Mouse (Mus musculus) splenic B cell, adult 2 months (primary cell): Measurements from ENCODE around the gene Ermard.
"Not testable (repeated sequence)": the region's sequence is repeated elsewhere in the genome, so short reads cannot be mapped to it uniquely, and the experiment has no call there.

Source experiments
- DNase-seq: peaks from one replicate; pipeline ENCODE4 v3.0.0-alpha.2; 2011; ENCODE audit warnings: low read depth, low spot score
- H3K27me3 ChIP-seq: 2 replicates; pipeline ENCODE4 v1.6.1; 2012; ENCODE audit warnings: mild to moderate bottlenecking, low read length, moderate library complexity, mixed read lengths; ENCODE audit not compliant: control insufficient read depth, poor library complexity, insufficient read depth, severe bottlenecking
- H3K36me3 ChIP-seq: 2 replicates; pipeline ENCODE4 v1.6.1; 2012; ENCODE audit warnings: mild to moderate bottlenecking, low read length, moderate library complexity, mixed read lengths; ENCODE audit not compliant: control insufficient read depth, poor library complexity, insufficient read depth, severe bottlenecking

Ermard gene

GRCm38 (mm10) chr17:15041175-15041729, at the start of gene Ermard, which contains the start of the genes Tcte3 and Gm3448:
Gene Ermard, plus strand, starts transcription at chr17:15041208.
Gene Tcte3, minus strand, starts transcription at chr17:15041488.
Gene Gm3448, minus strand, starts transcription at chr17:15041537.
- not testable (repeated sequence) for H3K36me3 ChIP-seq, H3K27me3 ChIP-seq, DNase-seq

- not testable (repeated sequence) for DNase-seq, H3K27me3 ChIP-seq
These were observed 48.4 kb upstream of the Ermard start for GRCm38 (mm10) chr17:14992522-14993138.

DNA sequence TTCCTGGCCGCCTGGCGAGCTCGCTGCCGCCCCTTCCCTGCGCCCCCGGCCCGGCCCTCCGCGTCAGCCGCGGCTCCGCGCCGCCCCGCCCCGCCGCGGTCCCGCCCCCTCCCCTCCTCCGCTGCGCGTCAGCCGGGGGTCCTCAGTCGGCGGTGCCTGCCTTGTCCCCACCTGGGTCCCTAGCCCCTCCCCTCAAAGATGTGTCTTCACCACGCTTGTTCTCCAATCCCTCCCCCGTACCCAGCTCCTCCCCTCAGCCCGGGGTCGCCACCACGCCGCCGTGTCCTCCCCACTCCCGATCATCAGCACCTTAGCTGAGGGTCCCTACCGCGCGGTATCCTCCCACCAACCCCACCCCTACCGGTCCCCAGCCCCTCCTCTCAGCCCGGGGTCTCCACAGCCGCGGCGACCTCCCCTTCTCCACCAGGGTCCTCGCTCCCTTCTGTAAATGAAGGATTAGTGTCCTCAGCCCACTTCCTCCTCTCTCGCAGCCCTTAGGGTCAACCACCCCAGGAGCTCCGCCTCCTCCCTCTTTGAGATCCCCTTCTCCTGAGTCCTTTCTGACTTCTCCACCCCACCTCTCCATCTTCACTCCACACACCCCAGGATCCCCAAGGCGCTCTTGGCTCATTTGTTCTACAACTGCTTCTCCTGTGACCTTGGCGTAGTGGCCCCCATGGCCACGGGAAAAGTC, 47.7 kb upstream of the Ermard start:
- not testable (repeated sequence) for H3K27me3 ChIP-seq, H3K36me3 ChIP-seq, DNase-seq

More at GRCm38 (mm10) chr17:14992522-14993138, 48.4 kb upstream of the Ermard start:
- not testable (repeated sequence) for H3K36me3 ChIP-seq

DNA sequence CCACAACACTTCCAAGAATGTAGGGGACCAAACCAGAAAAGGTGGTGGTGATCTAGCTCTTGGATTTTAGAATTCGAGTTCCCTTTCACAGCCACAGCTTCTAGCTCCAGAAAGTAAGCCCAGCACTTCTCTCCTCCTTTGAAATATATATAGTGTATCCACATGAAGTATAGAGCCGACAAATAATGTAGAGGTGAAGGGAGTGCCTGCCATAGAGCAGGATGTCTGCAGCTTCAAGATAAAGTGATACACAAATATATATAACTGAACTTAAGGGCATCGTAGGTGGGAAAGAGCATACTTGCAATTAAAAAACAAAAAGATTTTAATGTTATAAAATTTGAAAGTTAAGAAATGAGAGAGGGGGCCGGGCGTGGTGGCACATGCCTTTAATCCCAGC, 46.9 kb upstream of the Ermard start:
- H3K27me3 ChIP-seq, DNase-seq: not testable (repeated sequence)

GRCm38 (mm10) chr17:15000047-15000446, 41.0 kb upstream of the Ermard start:
- not testable (repeated sequence) for H3K36me3 ChIP-seq, H3K27me3 ChIP-seq, DNase-seq

More for the DNA sequence above, 46.9 kb upstream of the Ermard start:
- H3K36me3 ChIP-seq, result not testable (repeated sequence)

DNA sequence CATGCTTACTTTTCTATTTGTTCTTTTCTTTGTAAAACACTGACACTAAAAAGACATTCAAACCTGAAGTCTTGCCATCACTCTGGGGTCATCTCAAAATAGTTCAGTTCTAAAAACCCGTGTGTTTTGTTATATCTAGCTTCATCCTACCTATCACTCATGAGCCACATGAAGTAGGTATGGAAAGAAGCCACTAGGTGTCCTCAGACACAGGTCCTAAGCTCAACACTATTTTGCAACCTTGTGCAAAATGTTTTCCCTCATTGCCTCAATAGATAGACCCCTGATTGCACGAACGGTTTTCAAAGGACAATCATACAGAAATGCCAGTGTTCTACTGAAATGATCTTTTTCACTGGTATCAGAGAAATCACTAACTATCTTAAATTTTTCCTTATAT, 31.9 kb upstream of the Ermard start:
- DNase-seq, H3K27me3 ChIP-seq, H3K36me3 ChIP-seq: not testable (repeated sequence)

- DNase-seq, H3K36me3 ChIP-seq, H3K27me3 ChIP-seq: not testable (repeated sequence)
These were observed 31.1 kb upstream of the Ermard start, which contains the start of gene Gm3435 for GRCm38 (mm10) chr17:15009706-15010413. Gene Gm3435, plus strand, starts transcription at chr17:15010176.

DNA sequence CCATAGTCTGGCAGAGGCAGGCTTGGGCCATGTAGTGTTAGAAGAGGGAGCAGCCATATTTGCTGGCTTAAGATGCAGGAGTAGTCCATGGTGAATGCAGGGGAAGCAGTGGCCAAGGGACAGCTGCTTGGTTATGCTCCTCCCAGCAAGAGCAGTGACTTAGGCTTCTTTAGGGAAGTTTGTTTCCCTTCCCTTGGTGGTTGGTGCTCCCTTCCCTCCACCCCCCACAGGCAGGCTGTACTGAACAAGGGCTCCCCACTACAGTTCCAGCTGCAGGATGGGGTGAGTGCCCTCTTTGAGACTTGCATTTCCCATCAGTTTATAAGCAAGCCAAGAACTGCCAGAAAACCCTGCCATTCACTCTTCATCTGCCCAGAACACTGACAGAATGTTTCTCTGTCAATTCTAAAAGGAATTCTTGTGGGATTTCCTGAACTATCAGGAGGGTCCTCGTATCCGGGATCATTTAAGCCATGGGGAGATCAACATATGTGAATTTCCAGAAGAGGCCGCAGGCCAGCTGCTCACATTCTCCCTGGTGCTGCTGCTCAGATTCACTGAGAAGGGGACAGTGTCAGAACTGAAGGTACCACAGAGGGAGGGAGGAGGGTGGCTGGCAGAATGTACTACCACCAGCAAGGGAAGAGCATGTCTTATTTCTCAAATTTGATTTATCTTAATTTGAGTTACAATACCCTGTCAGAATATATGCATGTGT, 19.3 kb upstream of the Ermard start:
- not testable (repeated sequence) for H3K36me3 ChIP-seq, H3K27me3 ChIP-seq, DNase-seq

DNA sequence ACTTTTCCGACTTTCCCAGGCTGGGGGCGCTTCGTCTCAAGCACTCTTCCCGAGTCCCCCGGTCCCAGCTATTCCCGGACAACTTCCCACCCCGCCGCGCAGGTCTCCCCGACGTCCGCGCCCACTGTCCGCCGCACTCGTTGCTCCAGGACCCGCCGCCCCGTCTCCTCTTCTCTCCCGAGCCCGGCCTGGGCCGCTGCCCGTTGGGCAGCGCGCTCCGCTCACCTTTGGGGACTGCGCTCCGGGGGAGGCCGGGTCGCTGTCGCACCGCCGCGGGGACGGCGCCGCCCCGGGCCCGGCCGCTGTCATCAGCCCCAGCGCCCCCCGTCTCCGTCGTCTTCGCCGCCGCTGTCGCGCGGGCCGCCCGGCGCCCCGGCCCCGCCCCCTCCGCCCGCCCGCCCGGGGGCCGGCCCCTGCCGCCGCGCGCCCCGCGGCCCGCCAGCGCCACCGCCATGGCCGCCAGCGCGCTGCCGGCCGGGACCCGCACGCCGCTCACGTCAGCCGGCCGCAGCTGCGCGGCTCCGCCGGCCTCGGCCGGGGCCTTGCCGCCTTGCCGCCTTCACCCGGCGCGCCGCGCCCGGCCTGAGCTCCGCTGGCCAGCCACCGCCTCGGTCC, 17.0 kb upstream of the Ermard start:
- DNase-seq, H3K36me3 ChIP-seq, H3K27me3 ChIP-seq: not testable (repeated sequence)

- not testable (repeated sequence) for H3K36me3 ChIP-seq, H3K27me3 ChIP-seq, DNase-seq
These were observed 16.4 kb upstream of the Ermard start for GRCm38 (mm10) chr17:15024502-15025193.

GRCm38 (mm10) chr17:15025513-15025912, 15.5 kb upstream of the Ermard start:
- H3K27me3 ChIP-seq, H3K36me3 ChIP-seq, DNase-seq: not testable (repeated sequence)

DNA sequence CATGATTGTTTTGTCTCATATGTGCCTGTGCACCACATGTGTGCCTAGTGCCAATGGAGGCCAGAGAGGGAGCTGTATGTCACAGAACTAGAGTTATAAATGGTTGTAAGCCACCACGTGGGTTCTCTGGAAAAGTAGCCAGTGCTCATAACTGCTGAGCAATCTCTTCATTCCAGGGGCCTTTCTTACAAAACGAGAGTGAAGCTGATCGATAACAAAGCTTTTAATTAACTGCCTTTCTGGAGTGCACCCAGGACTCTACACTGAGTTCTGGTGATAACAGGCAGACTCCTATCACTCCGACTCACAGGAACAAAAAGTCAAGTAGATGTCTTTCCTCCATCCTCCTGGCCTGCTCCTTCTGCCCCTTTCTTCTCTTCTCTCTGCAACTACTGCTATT, 9.6 kb upstream of the Ermard start:
- not testable (repeated sequence) for DNase-seq, H3K27me3 ChIP-seq, H3K36me3 ChIP-seq

GRCm38 (mm10) chr17:15040455-15040854, 553 bp upstream of the Ermard start:
- DNase-seq, H3K27me3 ChIP-seq, H3K36me3 ChIP-seq: not testable (repeated sequence)
